Mouse (Mus musculus) intestine, embryonic 14.5 days (tissue): ENCODE measurements around the gene Baiap2. TPM values are rescaled to one million over a fixed set of nuclear protein-coding genes. Genes with fewer than 3 reads are reported as not detected.

ENCODE experiments used
- microRNA counts: library from miRNA; unstranded; fragments of <30 nt; microRNA quantifications from one replicate; lab custom pipeline; 2016
- microRNA-seq: library from miRNA; unstranded; fragments of <30 nt; microRNA quantifications from one replicate; pipeline ENCODE4, GENCODE M21; 2016
- polyA plus RNA-seq: library from polyadenylated mRNA; unstranded; fragments of >200 nt; fragmentation: Nextera tagmentation; extraction: Ambion mirVana; gene quantifications from 2 replicates; pipeline ENCODE4 v1.2.1, GENCODE M21; 2014

Gene Baiap2
- polyA plus RNA-seq, 1 experiment from 2014 or later, result 15.2 TPM

MicroRNAs encoded within 50 kb of the gene (microRNA counts, 519-probe panel; counts per million panel counts)
- microRNA mmu-miR-338-3p (lab: Ali Mortazavi, UCI) (3,256 counts per million, percentile 40 among the panel's probes with 10 or more counts), microRNA mmu-miR-338-5p (lab: Ali Mortazavi, UCI) (not detected)

Small RNA genes lying within 50 kb of the gene (microRNA-seq; reads per million reads assigned to microRNA genes)
- not detected for gene Mir3065
- gene Mir338, result not detected

Other genes with a start within 250 kb of the Baiap2 start
- gene Chmp6, start 29.3 kb upstream of the Baiap2 start, polyA plus RNA-seq, result 80.8 and 87.3 TPM in 2 replicates
- 4.2 and 4.5 TPM in 2 replicates for gene Aatk, start 104.4 kb downstream of the Baiap2 start, polyA plus RNA-seq
- gene Cep131, start 144.1 kb downstream of the Baiap2 start, polyA plus RNA-seq, result 21.8 and 23.6 TPM in 2 replicates
- 13.3 and 16.5 TPM in 2 replicates for gene Tepsin, start 156.0 kb downstream of the Baiap2 start, polyA plus RNA-seq
- gene Ndufaf8, start 156.2 kb downstream of the Baiap2 start, polyA plus RNA-seq, result 98.4 and 106 TPM in 2 replicates
- 77.1 and 78.0 TPM in 2 replicates for gene Slc38a10, start 208.6 kb downstream of the Baiap2 start, polyA plus RNA-seq